Mouse (Mus musculus): ENCODE results near the gene Hsbp1. TPM values are rescaled to one million over a fixed set of nuclear protein-coding genes. Genes with fewer than 3 reads are reported as not detected.

Hsbp1 gene
- total RNA-seq, 2 experiments from 2014 or later: 131 to 132 TPM

GRCm38 (mm10) chr8:119380619-119381018 is 36.3 kb downstream of the Hsbp1 start:
- intact Hi-C loops (cut with DNase I): loop anchor here (10.0 kb wide), 1 partner anchor 156 kb away; no protein-coding TSS in a partner anchor
- no peak for DNase-seq

- intact Hi-C loops (cut with DNase I): loop anchor here (10.0 kb wide), 1 partner anchor 160 kb away; no protein-coding TSS in a partner anchor
- peak in 1 of 2 experiments; percentile 40 for DNase-seq
Observed at GRCm38 (mm10) chr8:119384478-119384877, 40.2 kb downstream of the Hsbp1 start.

- intact Hi-C loops (cut with DNase I): loop anchor here (5.0 to 10.0 kb wide), 3 partner anchors 39 to 161 kb away; no protein-coding TSS in a partner anchor
- DNase-seq: no peak
Observed at GRCm38 (mm10) chr8:119385854-119386253, 41.6 kb downstream of the Hsbp1 start.

GRCm38 (mm10) chr8:119386988-119387387 is 42.7 kb downstream of the Hsbp1 start:
- no peak for DNase-seq
- intact Hi-C loops (cut with DNase I): loop anchor here (5.0 to 10.0 kb wide), 3 partner anchors 40 to 162 kb away; no protein-coding TSS in a partner anchor

GRCm38 (mm10) chr8:119394097-119394496 is 49.8 kb downstream of the Hsbp1 start:
- intact Hi-C loops (cut with DNase I): no loop called here
- no peak for DNase-seq

- intact Hi-C loops (cut with DNase I): no loop called here
- peak; percentile 85 to 92 for DNase-seq
Observed at GRCm38 (mm10) chr8:119394524-119395026, 50.3 kb downstream of the Hsbp1 start, which contains the start of gene Mlycd. Mlycd (plus strand) TSS chr8:119394878.

- intact Hi-C loops (cut with DNase I): no loop called here
- no peak for DNase-seq
Observed at GRCm38 (mm10) chr8:119395072-119395950, 51.0 kb downstream of the Hsbp1 start.

Other genes with a start within 250 kb of the Hsbp1 start
- 100 to 1,000 TPM in 1 of 2 experiments, 10 to 100 TPM in 1; 73.5 to 114 TPM for gene Mlycd, start 50.4 kb downstream of the Hsbp1 start, total RNA-seq (2021)
- gene Osgin1, start 89.6 kb downstream of the Hsbp1 start, total RNA-seq (2021): 10 to 100 TPM; 15.1 to 17.3 TPM
- under 1 TPM in 1 of 2 experiments, not detected in 1; 0.52 TPM for gene Necab2, start 102.2 kb downstream of the Hsbp1 start, total RNA-seq (2021)
- not detected for gene Slc38a8, start 157.2 kb downstream of the Hsbp1 start, total RNA-seq (2021)
- 10 to 100 TPM; 24.0 to 29.0 TPM for gene Mbtps1, start 214.2 kb downstream of the Hsbp1 start, total RNA-seq (2021)
- gene Hsdl1, start 230.7 kb downstream of the Hsbp1 start, total RNA-seq (2021): 10 to 100 TPM; 14.0 to 14.9 TPM
- gene Dnaaf1, start 230.7 kb downstream of the Hsbp1 start, total RNA-seq (2021): not detected